Mouse (Mus musculus): ENCODE data around the gene Tsc2.
A peak's percentile ranks its signal among the peaks of the same experiment; 100 is the strongest.

The Tsc2 gene

GRCm38 (mm10) chr17:24604557-24604956 is 27.9 kb downstream of the Tsc2 start:
- no peak for DNase-seq

DNA sequence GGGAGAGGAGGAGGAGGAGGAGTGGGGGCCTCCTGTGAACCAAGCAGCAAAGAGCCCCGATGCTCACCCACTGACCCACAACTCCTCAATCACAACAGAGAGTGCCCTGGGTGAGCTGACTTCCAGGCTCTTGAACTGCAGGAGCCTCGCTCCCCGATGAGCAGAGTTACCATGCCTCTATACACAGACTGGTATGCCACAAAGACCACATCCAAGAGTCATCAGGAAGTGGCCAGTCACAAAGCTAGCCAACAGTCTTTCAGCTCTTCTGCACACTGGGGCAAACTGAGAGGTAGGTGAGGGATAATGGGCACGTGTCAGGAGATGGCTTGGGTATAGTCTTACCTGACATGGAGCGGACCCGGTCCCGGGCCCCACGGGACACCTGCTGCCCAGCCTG is 28.5 kb downstream of the Tsc2 start:
- DNase-seq: no peak

- no peak for DNase-seq
These were observed 31.9 kb downstream of the Tsc2 start for GRCm38 (mm10) chr17:24600502-24600901.

DNA sequence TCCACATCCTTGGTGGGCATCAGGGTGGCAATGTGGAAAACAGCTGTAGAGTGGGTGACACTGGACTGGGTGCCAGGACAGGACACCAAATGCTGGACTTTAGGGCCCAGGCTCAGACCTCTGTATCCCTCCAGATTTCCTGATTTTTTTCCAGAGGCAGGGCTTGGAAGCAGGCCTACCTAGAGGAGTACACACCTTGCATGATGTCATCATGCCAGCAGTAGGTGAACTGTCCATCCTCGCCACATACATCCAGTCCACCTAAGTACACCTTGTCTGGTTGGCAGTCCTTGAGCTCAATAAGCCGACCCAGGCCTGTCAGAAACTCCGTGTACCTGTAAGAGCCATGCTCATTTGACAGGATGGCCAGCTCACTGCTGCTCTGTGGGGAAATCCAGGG is 34.4 kb downstream of the Tsc2 start:
- DNase-seq: no peak

- DNase-seq: no peak
These were observed 35.8 kb downstream of the Tsc2 start for GRCm38 (mm10) chr17:24596471-24597183.

- DNase-seq: no peak
These were observed 36.4 kb downstream of the Tsc2 start for GRCm38 (mm10) chr17:24596073-24596466.

DNA sequence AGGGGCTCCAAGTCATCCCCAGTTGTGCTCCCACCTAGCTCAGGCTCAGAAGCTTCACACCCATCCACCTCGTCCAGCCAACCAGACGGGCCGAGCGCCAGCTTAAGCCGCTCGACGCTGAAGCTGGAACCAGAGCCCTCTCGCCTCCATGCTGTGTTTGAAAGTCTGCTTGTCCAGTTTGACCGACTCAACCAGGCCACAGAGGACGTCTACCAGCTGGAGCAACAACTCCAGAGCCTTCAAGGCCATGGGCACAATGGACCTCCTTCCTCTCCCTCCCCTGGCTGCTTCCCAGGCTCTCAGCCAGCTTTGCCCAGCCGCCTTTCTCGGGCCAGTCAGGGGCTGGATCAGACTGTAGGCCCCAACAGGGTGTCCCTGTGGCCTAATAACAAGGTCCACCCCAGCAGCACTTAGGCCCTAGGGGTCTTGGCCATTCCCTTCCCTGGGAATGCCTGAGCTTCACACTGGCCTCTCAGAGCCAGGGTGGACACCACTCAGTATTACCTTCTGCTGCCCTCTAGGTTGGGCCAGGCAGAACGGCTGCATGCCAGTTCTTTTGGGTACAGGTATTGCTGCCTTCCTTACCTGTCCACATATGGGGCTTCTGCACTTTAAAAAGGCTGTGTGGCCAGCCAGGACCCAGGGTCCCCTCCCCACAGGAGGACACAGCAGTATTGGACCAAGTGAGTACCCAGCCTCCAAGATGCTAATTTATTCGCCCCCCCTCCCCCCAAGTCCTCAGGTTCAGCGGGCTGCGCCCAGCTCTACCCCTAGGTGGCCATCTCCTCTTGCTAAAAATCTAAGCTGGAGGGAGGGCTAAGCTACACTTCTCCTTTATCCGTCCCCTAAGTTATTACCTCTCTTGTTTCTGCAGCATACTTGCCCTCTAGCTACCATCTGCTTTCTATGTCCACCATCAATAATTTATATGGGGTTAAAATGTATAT is 37.0 kb downstream of the Tsc2 start:
- no peak for DNase-seq

DNA sequence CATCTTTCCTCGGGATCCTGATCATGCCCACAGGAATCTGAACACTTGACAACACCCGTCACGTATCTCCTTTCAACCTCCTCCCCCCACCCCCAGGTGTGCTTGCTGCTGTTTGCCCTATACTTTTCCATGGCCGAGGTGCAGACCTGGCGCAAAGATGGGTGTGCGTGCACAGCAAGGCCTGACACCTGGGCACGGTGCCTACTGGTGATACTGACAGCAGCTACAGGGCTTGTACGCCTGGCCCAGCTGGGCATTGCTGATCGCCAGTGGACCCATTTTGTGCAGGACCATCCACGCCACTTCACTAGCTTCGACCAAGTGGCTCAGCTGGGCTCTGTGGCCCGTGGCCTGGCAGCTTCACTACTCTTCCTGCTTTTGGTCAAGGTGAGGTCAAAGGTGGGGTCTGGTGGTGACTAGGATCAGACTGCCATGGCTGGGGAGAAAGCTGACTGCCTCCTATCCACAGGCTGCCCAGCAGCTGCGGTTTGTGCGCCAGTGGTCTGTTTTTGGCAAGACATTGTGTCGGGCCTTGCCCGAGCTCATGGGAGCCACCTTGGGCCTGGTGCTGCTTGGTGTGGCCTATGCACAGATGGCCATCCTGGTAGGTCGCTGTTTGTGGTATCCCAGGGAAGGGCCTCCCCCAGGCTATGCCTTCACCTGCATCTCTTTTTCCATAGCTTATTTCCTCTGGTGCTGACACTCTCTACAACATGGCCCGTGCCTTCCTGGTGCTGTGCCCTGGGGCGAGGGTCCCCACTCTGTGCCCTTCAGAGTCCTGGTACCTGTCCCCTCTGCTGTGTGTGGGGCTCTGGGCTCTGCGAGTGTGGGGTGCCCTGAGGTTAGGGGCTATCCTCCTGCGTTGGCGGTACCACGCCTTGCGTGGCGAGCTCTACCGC is 38.2 kb downstream of the Tsc2 start:
- DNase-seq: no peak

DNA sequence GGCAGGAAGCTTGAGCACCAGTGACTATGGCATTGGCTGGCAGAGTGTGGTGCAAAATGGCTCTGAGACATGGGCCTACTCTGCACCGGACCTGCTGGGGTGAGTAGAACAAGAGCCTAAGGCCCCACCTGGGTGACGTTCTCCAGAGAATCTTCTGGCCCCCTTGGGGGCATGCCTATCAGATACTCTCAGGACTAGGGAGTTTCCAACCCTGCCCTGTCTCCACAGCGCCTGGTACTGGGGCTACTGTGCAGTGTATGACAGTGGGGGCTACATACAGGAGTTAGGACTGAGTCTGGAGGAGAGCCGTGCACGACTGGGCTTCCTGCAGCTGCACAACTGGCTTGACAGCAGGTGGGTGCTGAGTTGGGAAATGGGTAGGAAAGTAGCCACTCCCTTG is 39.2 kb downstream of the Tsc2 start:
- DNase-seq: no peak

DNA sequence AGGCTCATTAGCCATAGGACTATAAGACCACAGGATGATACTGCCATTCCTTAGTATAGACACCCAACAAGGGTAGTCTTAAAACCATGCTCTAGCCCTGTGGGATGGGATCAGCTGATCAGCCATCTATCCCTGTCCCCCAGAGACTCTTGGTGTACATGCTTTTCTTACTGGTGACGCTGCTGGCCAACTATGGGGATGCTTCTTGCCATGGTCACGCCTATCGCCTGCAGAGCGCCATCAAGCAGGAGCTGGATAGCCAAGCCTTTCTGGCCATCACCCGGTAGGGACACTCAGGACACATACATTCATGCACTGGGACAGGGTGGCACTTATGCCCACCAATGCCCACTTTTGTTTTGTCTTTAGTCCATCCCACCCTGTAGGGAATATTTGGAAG is 40.7 kb downstream of the Tsc2 start:
- no peak for DNase-seq

GRCm38 (mm10) chr17:24590943-24591342 is 41.5 kb downstream of the Tsc2 start:
- no peak for DNase-seq

DNA sequence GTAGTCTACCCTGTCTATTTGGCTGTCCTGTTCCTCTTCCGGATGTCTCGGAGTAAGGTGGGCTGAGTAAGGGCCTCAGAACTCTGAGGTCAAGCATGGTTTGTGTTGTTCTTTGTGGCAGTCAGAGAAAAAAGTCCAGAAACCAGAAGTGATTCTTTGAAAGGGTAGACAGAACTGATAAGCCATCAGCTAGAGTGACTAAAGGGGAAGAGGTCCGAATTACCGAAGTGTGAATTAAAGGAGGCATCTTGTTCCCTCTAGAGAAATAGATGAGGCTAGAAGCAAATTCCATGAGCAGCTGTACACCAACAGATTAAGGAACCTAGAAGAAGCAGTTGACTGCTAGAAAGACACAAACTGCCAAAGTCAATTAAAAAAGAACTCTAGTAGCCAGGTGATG is 45.9 kb downstream of the Tsc2 start:
- DNase-seq: no peak

DNA sequence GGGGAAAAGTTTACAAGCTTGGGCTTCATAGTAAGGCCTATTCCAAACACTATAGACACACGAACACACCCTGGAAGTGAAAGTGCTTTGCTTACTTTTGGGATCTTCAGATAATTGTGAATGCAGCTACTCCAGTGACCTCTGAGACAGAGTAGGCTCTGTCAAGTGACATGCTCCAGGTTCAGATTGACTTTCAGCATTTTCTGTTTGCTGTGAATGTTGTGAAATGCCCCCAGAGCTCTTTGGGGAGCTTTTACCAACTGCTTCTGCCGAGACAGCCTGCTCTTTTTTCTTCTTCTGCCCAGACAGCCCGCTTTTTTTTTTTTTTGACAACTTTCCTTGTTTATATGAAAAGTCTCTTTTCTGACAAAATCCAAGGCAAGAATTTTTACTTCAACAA is 47.9 kb downstream of the Tsc2 start:
- DNase-seq: no peak

DNA sequence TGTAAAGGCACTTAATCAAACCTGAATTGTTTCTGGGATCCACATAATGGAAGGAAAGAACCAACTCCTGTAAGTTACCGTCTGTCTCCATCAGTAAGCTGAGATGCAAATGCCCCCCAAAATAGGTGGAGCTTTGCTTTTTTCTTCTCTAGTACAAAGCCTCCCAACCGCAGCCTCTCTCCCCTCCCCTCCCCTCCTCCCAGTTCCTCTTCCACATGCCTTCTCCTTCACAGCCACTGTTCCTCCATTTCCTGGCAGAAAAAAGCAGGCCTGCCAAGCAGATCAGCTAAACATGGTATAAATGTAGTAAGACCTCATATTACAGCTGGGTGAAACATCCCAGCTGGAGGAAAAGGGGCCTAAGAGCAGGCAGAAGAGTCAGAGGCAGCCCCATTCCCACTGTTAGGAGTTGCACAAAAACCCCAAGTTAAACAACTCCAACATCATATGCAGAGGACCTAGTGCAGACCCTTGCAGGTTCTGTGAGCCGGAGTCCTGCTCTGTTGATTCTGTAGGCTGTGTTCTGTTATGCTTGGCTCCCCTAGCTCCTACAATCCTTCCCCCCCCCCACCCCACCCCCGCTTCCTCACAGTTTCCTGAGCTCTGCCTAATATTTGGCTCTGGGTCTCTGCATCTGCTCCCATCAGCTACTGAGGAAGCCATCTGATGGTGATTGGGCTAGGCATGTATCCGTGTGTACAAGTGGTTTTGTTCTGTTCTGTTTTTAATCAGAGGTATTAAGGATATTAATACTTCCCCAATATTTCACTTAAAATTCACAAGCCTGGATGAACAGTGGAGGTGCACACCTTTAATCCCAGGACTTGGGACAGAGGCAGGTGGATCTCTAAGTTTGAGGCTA is 48.6 kb downstream of the Tsc2 start:
- no peak for DNase-seq

DNA sequence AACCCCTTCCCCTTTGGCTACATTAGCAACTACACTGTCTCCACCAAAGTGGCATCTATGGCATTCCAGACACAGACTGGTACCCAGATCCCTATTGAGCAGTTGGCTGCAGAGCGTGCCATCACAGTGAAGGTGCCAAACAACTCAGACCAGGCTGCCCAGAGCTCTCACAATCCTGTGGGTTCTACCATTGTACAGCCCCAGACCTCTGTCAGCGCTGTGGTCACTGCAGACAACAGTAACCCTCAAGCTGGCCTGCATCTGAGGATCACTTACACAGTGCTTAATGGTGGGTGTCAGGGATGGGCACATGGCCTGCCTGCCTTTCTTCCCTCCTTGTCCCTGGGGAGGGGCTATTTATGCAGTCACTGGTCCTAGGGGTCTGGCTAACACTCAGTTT is 52.1 kb downstream of the Tsc2 start:
- no peak for DNase-seq

GRCm38 (mm10) chr17:24579532-24579931 is 52.9 kb downstream of the Tsc2 start:
- DNase-seq: no peak

DNA sequence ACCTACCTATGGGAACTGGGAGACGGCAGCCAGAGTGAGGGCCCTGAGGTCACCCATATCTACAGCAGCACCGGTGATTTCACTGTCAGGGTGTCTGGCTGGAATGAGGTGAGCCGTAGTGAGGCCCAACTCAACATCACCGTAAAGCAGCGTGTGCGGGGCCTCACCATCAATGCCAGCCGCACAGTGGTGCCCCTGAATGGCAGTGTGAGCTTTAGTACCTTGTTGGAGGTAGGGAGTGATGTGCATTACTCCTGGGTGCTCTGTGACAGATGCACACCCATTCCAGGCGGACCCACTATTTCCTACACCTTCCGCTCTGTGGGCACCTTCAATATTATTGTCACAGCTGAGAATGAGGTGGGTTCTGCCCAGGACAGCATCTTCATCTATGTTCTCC is 58.6 kb downstream of the Tsc2 start:
- no peak for DNase-seq

DNA sequence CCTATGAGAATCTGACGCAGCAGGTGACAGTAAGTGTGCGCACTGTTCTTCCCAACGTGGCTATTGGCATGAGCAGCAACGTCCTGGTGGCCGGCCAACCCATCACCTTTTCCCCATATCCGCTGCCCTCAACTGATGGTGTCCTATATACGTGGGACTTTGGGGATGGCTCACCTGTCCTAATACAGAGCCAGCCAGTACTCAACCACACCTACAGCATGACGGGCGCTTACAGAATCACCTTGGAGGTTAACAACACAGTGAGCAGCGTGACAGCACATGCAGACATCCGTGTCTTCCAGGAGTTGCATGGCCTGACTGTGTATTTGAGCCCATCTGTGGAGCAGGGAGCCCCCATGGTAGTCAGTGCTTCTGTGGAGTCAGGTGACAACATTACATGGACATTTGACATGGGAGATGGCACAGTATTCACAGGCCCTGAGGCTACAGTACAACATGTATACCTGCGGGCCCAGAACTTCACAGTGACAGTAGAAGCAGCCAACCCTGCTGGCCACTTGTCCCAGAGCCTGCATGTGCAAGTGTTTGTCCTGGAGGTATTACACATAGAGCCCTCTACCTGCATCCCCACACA is 59.7 kb downstream of the Tsc2 start:
- DNase-seq: no peak

DNA sequence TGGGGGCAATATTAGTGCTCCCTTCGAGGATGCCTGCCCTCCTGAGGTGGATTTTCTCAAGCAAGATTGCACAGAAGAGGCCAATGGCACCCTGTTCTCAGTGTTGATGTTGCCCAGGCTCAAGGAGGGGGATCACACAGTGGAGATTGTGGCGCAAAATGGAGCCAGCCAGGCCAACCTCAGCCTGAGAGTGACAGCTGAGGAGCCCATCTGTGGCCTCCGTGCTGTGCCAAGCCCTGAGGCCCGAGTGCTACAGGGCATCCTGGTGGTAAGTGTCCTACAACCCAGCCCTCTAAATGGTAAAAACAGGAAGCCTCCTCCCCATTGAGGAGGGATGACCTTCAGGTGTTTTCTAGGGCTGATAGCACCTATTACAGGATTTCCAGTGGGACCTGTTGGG is 62.6 kb downstream of the Tsc2 start:
- no peak for DNase-seq

- peak; percentile 14 for DNase-seq
These were observed 65.2 kb downstream of the Tsc2 start for GRCm38 (mm10) chr17:24567034-24567779.

DNA sequence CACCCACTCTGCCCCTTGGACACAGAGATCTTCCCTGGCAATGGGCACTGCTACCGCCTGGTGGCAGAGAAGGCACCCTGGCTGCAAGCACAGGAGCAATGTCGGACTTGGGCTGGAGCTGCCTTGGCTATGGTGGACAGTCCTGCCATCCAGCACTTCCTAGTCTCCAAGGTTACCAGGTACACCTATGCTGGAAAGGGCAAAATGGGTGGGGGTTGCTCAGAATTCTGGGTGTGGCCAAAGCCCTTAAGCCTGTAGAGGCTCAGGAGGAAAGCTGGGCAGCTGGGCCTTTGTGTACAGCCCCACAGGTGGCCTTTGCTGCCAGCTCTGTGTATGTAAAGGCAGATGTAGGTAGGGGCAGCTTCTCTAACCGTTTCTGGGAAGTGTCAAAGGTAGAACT is 66.6 kb downstream of the Tsc2 start:
- DNase-seq: no peak
